Mouse (Mus musculus) myocyte (in vitro differentiated cells): ENCODE data around the gene Tmem117. TPM values are rescaled to one million over a fixed set of nuclear protein-coding genes. Genes with fewer than 3 reads are reported as not detected.

Source experiments
- H3K27me3 ChIP-seq: one replicate; pipeline ENCODE4 v1.6.1; 2011; ENCODE audit not compliant: control insufficient read depth, insufficient read depth, insufficient read length
- H3K36me3 ChIP-seq: one replicate; pipeline ENCODE4 v1.6.1; 2011; ENCODE audit not compliant: control insufficient read depth, insufficient read depth
- H3K4me2 ChIP-seq: one replicate; pipeline ENCODE4 v1.6.1; 2011; ENCODE audit warnings: low read depth, control low read depth
- H3K4me3 ChIP-seq: one replicate; pipeline ENCODE4 v1.5.1; 2011; ENCODE audit warnings: mild to moderate bottlenecking, control low read depth, moderate library complexity
- H3K79me2 ChIP-seq: one replicate; pipeline ENCODE4 v1.6.1; 2011; ENCODE audit not compliant: control insufficient read depth, insufficient read depth
- H3ac ChIP-seq: one replicate; pipeline ENCODE4 v1.6.1; 2011; ENCODE audit not compliant: control insufficient read depth, insufficient read length
- CEBPB ChIP-seq: IDR thresholded peaks from 2 replicates; pipeline ENCODE4 v1.6.1; 2011; ENCODE audit warnings: mild to moderate bottlenecking, moderate library complexity; ENCODE audit not compliant: poor library complexity, insufficient read depth, severe bottlenecking
- E2F4 ChIP-seq: IDR thresholded peaks from one replicate; pipeline ENCODE4 v1.6.1; 2011; ENCODE audit warnings: mild to moderate bottlenecking, control low read depth, moderate library complexity; ENCODE audit not compliant: insufficient read depth
- MAX ChIP-seq: IDR thresholded peaks from one replicate; pipeline ENCODE4 v1.6.1; 2011; ENCODE audit warnings: low read depth, mild to moderate bottlenecking, control low read depth
- MYOD1 ChIP-seq, 3 experiments: IDR thresholded peaks; one replicate each; pipeline ENCODE4 v1.6.1; 2011; ENCODE audit warnings: control low read depth in 2 of 3, low read depth in 2 of 3, mild to moderate bottlenecking in 2 of 3, moderate library complexity in 1 of 3; ENCODE audit not compliant: insufficient read length in 2 of 3, control insufficient read depth in 1 of 3
- MYOG ChIP-seq, 3 experiments: IDR thresholded peaks; one replicate each; pipeline ENCODE4 v1.6.1; 2011; ENCODE audit warnings: control low read depth in 2 of 3, low read depth in 2 of 3, mild to moderate bottlenecking in 2 of 3; ENCODE audit not compliant: insufficient read length in 2 of 3, control insufficient read depth in 1 of 3, insufficient read depth in 1 of 3
- POLR2A ChIP-seq: IDR thresholded peaks from one replicate; pipeline ENCODE4 v1.6.1; 2011; ENCODE audit warnings: low read depth, mild to moderate bottlenecking, control low read depth, moderate library complexity; ENCODE audit not compliant: insufficient read length
- POLR2AphosphoS2 ChIP-seq: IDR thresholded peaks from one replicate; pipeline ENCODE4 v1.6.1; 2011; ENCODE audit warnings: low read depth, control low read depth; ENCODE audit not compliant: insufficient read length
- REST ChIP-seq: IDR thresholded peaks from one replicate; pipeline ENCODE4 v1.6.1; 2011; ENCODE audit warnings: mild to moderate bottlenecking, control low read depth, moderate library complexity; ENCODE audit not compliant: insufficient read depth, insufficient read length
- SRF ChIP-seq: IDR thresholded peaks from one replicate; pipeline ENCODE4 v1.6.1; 2011; ENCODE audit warnings: low read depth; ENCODE audit not compliant: control insufficient read depth, insufficient read length
- TCF12 ChIP-seq: IDR thresholded peaks from one replicate; pipeline ENCODE4 v1.6.1; 2011; ENCODE audit warnings: mild to moderate bottlenecking, control low read depth; ENCODE audit not compliant: poor library complexity, insufficient read depth, severe bottlenecking
- TCF3 ChIP-seq: IDR thresholded peaks from one replicate; pipeline ENCODE4 v1.6.1; 2011; ENCODE audit warnings: low read depth, control low read depth; ENCODE audit not compliant: insufficient read length
- USF1 ChIP-seq: IDR thresholded peaks from one replicate; pipeline ENCODE4 v1.6.1; 2011; ENCODE audit warnings: low read depth, mild to moderate bottlenecking, control low read depth, moderate library complexity
- polyA plus RNA-seq: library from polyadenylated mRNA; unstranded; fragments of >200 nt; fragmentation: generic; extraction: Trizol; gene quantifications from one replicate; pipeline ENCODE4 v1.2.1, GENCODE M21; 2012; ENCODE audit warnings: missing spikeins

Tmem117 gene
- polyA plus RNA-seq, 1 experiment, result 0.37 TPM

DNA sequence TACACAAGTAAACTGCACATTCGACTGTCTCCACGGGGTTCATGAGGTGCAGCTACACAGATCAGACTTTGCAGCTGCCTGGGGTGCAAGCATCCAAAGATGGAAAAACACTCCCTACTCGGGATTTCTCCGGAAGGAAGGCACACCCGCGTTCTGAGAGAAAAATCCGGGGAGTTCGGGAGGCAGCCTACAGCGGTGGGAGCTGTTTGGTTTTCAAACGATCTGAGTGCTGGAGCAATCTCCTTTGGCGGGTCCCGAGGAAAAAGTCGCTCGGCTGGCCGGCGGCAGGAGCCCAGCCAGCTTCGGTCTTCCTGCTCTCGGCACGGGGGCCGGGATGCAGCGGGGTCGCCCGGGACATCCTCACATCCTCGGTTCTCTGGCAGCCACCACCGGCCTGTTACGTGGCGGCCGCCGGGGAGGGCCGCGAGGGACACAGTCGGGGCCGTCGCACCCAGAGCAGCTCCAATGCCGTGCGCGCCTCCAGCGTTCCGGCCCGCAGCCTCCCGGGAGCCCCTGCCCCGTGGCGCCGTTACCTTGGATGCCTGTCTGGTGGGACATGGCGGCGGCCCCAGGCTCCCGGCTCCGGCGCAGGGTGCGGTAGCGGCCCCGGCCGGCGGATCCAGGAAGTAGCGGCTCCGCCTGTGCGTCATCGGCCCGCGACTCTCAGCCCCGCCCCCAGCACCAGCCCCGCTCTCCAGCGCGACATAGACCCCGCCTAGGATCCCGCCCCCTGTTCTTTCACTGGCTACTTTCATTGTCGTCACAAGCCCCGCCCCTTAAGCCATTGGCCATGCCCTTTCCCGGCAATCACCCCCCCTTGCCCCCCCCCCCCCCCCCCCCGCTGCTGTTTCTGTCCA is 39.6 kb upstream of the Tmem117 start, which contains the start of gene Twf1:
Twf1 (minus strand) TSS at position 671 of the 857 bp plus-strand sequence.
- H3K27me3 ChIP-seq, result no peaks in the 10 kb centered on the region
- peak within 1 kb of the TSS; percentile 83 for H3K4me2 ChIP-seq
- peak within 1 kb of the TSS; percentile 83 for H3ac ChIP-seq
- H3K36me3 ChIP-seq, result peaks cover 21% of the 10 kb centered on the region
- TF ChIP-seq POLR2A (peak; percentile 92), TCF12 (no peak), REST (no peak), MYOD1 (IDR thresholded peaks at IDR 0.05; ENCODE audit: control insufficient read depth in 1 of 3, insufficient read length in 2 of 3, low read depth in 2 of 3) (no peak), E2F4 (no peak), MYOG (IDR thresholded peaks at IDR 0.05; ENCODE audit: control insufficient read depth in 1 of 3, insufficient read depth in 1 of 3, insufficient read length in 2 of 3, low read depth in 2 of 3) (no peak), SRF (peak; percentile 81), USF1 (no peak), CEBPB (no peak), TCF3 (no peak), POLR2AphosphoS2 (peak; percentile 93)
- peak within 1 kb of the TSS; percentile 53 for H3K4me3 ChIP-seq
- peaks cover 36% of the 10 kb centered on the region for H3K79me2 ChIP-seq

DNA sequence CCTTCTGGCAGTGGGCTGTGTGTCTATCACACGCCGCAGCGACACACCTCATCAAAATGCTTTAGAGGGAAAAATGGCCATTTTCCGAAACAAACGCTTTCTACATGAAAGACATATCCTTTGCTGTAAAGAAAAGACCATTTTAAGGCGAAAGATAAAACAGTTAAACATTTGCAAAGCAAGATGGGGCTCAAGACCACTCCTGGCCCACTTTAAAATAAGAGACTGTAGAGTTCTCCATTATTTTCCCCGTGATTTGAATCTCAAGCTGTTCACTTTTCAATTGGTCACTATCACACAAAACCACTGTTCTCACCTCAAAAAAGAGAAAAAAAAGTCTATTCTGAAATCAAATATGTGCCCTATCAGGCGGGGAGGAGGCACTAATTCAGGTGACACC is 38.9 kb upstream of the Tmem117 start:
- H3K27me3 ChIP-seq, result no peaks in the 10 kb centered on the region
- H3K36me3 ChIP-seq, result peaks cover 16% of the 10 kb centered on the region
- H3K79me2 ChIP-seq, result peaks cover 36% of the 10 kb centered on the region
- peak overlapping the region; percentile 66 for H3K4me2 ChIP-seq
- H3K4me3 ChIP-seq, result peak overlapping the region; percentile 53
- no peak for TF ChIP-seq TCF3
- no peak for TF ChIP-seq CEBPB
- TF ChIP-seq POLR2AphosphoS2, result no peak
- no peak for TF ChIP-seq TCF12
- no peak for TF ChIP-seq SRF
- TF ChIP-seq E2F4, result no peak
- no peak for TF ChIP-seq MYOG (IDR thresholded peaks at IDR 0.05; ENCODE audit: control insufficient read depth in 1 of 3, insufficient read depth in 1 of 3, insufficient read length in 2 of 3, low read depth in 2 of 3)
- TF ChIP-seq REST, result no peak
- no peak for TF ChIP-seq POLR2A
- TF ChIP-seq MAX, result no peak
- no peak for TF ChIP-seq MYOD1 (IDR thresholded peaks at IDR 0.05; ENCODE audit: control insufficient read depth in 1 of 3, insufficient read length in 2 of 3, low read depth in 2 of 3)
- no peak for TF ChIP-seq USF1
- H3ac ChIP-seq, result peak overlapping the region; percentile 83

DNA sequence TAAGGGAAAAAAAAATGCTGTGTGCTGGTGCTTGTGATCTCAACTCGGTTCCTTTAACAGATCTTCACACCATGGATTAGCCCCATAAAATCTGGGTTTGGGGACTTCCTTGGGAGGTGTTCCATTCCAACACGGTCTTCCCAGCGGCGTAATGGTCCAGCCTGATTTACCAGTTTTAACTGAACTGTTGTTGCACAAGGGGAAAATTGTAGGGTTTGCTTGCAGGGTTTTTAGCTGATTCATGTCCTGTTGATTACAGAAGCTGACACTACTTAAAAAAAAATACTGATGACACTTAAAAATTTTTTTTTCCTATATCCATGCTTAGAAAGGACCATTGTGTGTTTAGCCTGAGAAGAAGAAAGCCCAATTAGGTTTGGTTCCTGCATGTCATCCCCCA is 37.7 kb upstream of the Tmem117 start:
- no peaks in the 10 kb centered on the region for H3K27me3 ChIP-seq
- H3K4me2 ChIP-seq, result no peak overlapping the region
- TF ChIP-seq SRF (no peak), USF1 (no peak), REST (no peak), MAX (no peak), TCF12 (no peak), CEBPB (no peak), MYOD1 (IDR thresholded peaks at IDR 0.05; ENCODE audit: control insufficient read depth in 1 of 3, insufficient read length in 2 of 3, low read depth in 2 of 3) (no peak), TCF3 (no peak), POLR2AphosphoS2 (no peak), POLR2A (no peak), MYOG (IDR thresholded peaks at IDR 0.05; ENCODE audit: control insufficient read depth in 1 of 3, insufficient read depth in 1 of 3, insufficient read length in 2 of 3, low read depth in 2 of 3) (no peak)
- H3K4me3 ChIP-seq, result no peak overlapping the region
- H3ac ChIP-seq, result no peak overlapping the region
- peaks cover 4% of the 10 kb centered on the region for H3K36me3 ChIP-seq
- H3K79me2 ChIP-seq, result peaks cover 30% of the 10 kb centered on the region

DNA sequence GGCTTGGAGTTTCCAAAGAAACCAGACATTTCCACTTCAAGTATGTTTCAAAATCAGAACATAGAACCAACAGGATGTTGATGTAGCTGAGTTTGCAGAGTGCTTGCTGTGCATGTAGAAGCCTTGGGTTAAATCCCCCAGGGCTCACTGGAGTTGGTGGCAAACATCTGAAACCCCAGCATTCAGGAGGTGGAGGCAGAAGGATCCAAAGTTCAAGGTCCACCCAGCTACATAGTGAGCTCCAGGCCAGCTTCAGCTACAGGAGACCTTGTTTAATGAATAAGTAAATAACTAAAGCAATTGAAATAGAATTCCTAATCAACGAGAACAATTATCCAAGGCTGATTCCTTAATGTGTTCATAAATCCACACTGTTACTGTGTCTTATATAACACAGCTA is 35.4 kb upstream of the Tmem117 start:
- Histone ChIP-seq H3K36me3 (no peaks in the 10 kb centered on the region), H3ac (no peak overlapping the region), H3K79me2 (peaks cover 8% of the 10 kb centered on the region), H3K4me3 (no peak overlapping the region), H3K27me3 (peaks cover 7% of the 10 kb centered on the region), H3K4me2 (no peak overlapping the region)
- TF ChIP-seq SRF (no peak), USF1 (no peak), CEBPB (no peak), MAX (no peak), MYOG (IDR thresholded peaks at IDR 0.05; ENCODE audit: control insufficient read depth in 1 of 3, insufficient read depth in 1 of 3, insufficient read length in 2 of 3, low read depth in 2 of 3) (no peak), MYOD1 (IDR thresholded peaks at IDR 0.05; ENCODE audit: control insufficient read depth in 1 of 3, insufficient read length in 2 of 3, low read depth in 2 of 3) (no peak), TCF12 (no peak), POLR2AphosphoS2 (no peak)
